Mouse (Mus musculus) ovary, postnatal 14 days (tissue): Measurements from ENCODE around the gene Camsap2.

ENCODE experiments used
- DNase-seq: peaks from one replicate; pipeline ENCODE4 v3.0.0; 2022; ENCODE audit warnings: low spot score

Gene Camsap2

GRCm38 (mm10) chr1:136258495-136258894, 87.4 kb downstream of the Camsap2 start:
- no peak for DNase-seq

GRCm38 (mm10) chr1:136255657-136256056, 90.2 kb downstream of the Camsap2 start:
- DNase-seq, result no peak

GRCm38 (mm10) chr1:136255174-136255573, 90.7 kb downstream of the Camsap2 start:
- DNase-seq, result no peak

- DNase-seq, result no peak
These were observed 91.3 kb downstream of the Camsap2 start for GRCm38 (mm10) chr1:136254503-136255065.

GRCm38 (mm10) chr1:136253472-136253871, 92.4 kb downstream of the Camsap2 start:
- no peak for DNase-seq

GRCm38 (mm10) chr1:136249662-136250061, 96.2 kb downstream of the Camsap2 start:
- DNase-seq, result no peak

GRCm38 (mm10) chr1:136247393-136247792, 98.5 kb downstream of the Camsap2 start:
- DNase-seq, result no peak

GRCm38 (mm10) chr1:136244469-136244868, 101.4 kb downstream of the Camsap2 start:
- no peak for DNase-seq

- no peak for DNase-seq
These were observed 104.1 kb downstream of the Camsap2 start for GRCm38 (mm10) chr1:136241801-136242200.

GRCm38 (mm10) chr1:136238495-136238894, 107.4 kb downstream of the Camsap2 start:
- DNase-seq, result no peak

- no peak for DNase-seq
These were observed 111.3 kb downstream of the Camsap2 start for GRCm38 (mm10) chr1:136234595-136235092.

GRCm38 (mm10) chr1:136233892-136234594, 111.9 kb downstream of the Camsap2 start, which contains the start of gene Inava:
Gene Inava (minus strand): TSS chr1:136234264.
- no peak for DNase-seq

- no peak for DNase-seq
These were observed 112.7 kb downstream of the Camsap2 start for GRCm38 (mm10) chr1:136232986-136233790.

- no peak for DNase-seq
These were observed 113.5 kb downstream of the Camsap2 start for GRCm38 (mm10) chr1:136232285-136232926.

- DNase-seq, result no peak
These were observed 114.3 kb downstream of the Camsap2 start for GRCm38 (mm10) chr1:136231596-136231995.

- no peak for DNase-seq
These were observed 115.7 kb downstream of the Camsap2 start for GRCm38 (mm10) chr1:136230201-136230600.

- DNase-seq, result no peak
These were observed 116.9 kb downstream of the Camsap2 start for GRCm38 (mm10) chr1:136229040-136229373.

- DNase-seq, result no peak
These were observed 117.4 kb downstream of the Camsap2 start for GRCm38 (mm10) chr1:136228328-136229039.

GRCm38 (mm10) chr1:136227870-136228269, 118.0 kb downstream of the Camsap2 start:
- no peak for DNase-seq

- no peak for DNase-seq
These were observed 119.3 kb downstream of the Camsap2 start for GRCm38 (mm10) chr1:136226626-136227025.

- DNase-seq, result no peak
These were observed 120.1 kb downstream of the Camsap2 start for GRCm38 (mm10) chr1:136225846-136226245.
